Mouse (Mus musculus): ENCODE results near the gene Zdhhc13.

Zdhhc13 gene

GRCm38 (mm10) chr7:48788851-48789572, at the start of gene Zdhhc13:
TSS of gene Zdhhc13 (plus strand) at chr7:48789003.
- peak; percentile 93 for DNase-seq

DNA sequence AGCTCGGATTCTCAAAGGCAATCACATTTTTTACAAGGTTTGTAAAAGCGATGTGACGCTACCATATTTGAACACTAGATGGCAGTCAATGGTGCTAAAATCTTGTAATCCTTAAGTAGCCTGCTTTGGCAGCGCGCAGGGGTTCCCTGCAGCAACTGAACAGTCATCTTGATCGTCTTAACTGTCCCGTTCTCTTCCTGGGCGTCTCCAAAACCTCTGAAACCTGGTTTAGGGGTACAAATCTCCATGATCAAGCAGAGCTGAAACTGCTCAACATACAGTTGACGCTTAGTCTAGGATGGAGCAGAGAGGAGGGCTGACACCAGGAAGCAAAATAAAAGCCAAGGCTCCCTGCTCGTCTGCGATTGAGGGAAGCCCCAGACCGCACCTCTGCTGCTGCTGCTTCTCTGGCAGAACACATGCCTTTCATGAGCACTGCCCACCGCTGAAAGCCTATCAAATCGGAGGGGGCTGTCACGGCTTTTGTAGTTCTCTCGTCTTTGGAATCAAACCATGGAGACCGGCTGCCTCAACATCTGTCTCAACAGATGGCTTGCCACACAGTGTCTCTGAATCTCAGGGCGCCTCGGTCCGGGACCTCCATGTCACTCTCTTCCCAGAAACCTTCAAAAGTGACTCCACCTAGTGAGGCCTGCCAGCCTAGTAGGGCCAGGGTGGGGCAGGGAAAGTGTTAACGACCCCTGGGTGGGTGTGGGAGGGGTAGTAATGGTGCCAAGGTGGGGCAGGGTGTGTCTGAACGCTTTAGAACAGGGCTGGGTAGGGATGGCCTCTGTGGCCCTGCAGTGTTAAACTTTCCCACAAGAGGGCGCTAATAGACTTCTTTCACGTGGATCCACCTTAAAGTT, 39.3 kb upstream of the Zdhhc13 start:
- peak; percentile 83 to 92 for DNase-seq

DNA sequence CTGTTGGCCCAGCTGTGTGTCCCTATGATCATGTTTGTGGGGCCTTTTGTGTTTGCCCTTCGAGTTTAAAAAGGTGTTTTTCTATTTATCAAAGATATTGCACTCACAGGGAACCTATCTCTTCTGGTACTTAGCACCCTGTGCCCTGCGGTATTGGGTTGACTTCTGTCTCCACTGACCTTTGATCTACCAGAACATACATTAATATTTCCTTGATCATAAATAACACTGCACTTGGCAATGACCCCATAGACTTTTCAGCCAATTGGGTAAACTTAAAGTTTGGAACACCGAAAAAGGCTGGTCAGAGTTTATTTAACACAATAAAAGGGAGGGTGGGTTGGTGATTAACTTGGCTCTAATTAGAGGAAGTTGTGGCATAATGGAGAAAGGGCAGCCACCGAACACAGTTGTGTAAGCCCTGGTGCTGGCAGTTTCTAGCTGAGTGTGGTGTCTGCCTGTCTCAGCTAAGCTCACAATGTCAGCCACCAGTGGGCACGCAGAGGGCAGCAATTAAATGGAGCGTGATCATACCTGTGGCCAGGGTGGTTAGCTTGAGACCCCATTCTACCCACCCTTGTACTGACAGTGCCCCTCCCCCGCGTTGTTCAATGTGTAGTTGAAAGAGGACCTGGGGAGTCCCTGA, 38.5 kb upstream of the Zdhhc13 start:
- no peak for DNase-seq

DNA sequence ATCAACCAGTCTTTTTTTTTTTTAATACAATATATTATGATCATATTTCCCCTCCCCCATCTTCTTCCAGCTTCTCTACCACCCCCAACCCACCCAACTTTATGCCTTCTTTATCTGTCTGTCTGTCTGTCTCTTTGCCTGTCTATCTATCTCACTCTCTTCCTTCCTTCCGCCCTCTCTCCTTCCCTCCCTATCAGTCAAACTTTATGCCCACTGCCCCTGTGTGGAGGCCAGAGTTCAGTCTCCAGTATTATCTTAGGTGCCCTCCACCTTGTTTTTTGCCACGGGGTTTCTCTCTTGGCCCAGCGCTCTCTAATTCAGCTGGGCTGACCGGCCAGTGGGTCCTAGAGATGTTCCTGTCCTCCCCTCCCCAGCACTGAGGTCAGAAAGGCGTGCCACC, 37.6 kb upstream of the Zdhhc13 start:
- DNase-seq, result no peak

DNA sequence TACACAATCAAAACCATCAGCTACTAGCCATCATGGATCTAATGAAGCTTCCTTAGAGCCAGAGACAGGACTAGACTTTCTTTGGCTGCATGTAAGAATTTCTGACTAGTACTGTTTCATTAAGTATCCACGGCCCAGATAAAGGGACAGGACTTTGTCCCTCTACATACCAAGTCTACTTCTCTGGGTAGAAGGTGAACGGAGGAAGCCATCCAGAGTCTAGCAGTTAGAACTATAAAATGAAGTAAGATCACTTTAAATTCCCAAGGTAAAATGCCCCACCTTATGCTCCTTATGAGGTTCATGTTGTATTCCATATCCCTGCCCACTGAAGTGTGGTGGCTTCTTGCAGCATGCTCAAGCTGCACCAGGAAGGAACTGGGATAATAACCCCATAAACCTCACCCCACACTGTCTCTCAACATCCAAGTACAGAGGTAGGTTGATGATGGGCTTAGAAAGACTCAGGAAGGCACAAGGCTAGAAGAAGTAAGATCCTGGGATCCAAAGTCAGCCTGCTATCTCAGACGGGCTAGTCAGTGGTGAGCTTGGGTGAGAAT, 34.3 kb upstream of the Zdhhc13 start:
- no peak for DNase-seq

- DNase-seq, result no peak
Observed at GRCm38 (mm10) chr7:48755825-48756224, 33.0 kb upstream of the Zdhhc13 start.

DNA sequence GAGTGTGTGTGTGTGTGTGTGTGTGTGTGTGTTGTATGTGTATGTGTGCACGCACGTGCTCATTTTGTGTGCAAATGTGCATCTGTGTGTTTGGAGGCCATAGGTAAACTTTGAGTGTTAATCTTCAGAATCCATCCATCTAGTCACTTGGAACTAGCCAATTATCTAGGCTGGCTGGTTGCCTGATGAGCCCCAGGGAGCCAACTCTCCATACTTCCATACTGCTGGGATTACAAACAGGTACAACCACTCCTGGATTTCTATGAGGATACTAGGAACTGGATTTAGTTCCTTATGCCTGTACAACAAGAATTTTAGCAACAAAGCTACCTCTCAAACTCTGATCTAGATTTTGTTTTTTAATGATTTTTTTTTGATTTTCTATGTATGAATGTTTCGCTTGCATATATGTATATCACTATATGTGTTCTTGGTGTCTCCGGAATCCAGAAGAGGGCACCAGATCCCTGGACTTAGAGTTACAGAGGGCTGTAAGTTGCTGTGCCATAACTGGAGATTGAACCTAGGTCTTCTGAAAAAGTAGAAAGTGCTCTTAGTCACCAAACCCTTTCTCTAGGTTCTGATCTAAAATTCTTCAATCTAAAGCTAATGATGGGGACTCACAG, 32.4 kb upstream of the Zdhhc13 start:
- DNase-seq, result no peak

GRCm38 (mm10) chr7:48758083-48758482, 30.7 kb upstream of the Zdhhc13 start:
- DNase-seq, result no peak

- no peak for DNase-seq
Observed at GRCm38 (mm10) chr7:48760789-48761188, 28.0 kb upstream of the Zdhhc13 start.

DNA sequence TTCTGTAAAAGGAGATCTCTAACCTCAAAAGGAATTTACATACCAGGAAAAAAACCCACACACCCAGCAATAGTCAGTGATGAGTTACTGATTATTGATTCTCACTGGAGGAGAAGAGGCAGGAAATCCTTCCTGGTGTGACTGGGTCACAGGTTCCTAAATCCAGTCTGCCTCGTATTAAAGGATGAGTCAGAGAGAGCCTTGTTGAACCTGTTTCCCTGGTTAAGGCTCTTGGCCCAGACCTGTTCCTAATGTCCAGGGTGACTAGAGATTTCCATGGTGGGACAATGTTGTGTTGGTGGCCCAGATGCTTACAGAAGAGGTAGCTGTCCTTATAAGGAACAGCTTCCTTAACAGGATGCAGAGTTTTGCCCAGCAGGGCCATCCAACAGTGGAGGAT, 26.5 kb upstream of the Zdhhc13 start:
- no peak for DNase-seq

DNA sequence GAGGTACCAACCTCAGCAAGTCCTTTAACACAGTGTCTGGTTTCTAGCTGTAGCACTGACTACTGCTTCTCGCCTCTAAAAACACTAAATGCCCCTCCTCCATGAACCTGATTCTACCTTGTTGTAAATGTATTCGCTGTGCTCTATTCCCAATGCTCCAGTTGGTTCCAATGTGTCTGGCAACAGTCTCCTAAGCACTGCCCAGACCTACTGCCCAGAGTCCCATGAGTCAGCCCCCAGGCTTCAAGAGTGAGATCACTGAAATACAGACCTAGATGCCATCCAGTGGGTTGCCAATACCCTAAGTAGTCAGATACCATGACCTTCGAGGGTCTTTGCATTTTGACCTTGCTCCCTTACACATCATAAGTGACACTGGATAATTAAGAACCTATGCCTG, 26.1 kb upstream of the Zdhhc13 start:
- no peak for DNase-seq

DNA sequence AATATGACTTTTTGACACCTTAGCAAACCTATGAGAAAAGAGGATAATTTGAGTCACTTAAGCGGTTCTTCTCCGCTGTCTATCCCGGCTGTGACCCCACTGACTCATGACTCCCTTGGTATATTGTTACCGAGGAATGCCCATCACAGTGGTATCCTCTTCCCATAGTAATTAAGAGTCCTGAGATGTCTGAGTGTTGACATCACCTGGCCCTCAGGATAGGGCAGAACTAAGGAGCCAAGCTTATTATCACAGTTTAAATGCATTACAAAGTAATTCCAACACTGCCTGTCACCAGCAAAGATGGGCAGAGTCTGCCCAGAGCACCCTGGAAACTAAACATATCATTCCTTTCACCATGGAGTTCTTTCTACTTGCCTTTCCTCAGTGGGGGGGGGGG, 22.8 kb upstream of the Zdhhc13 start:
- DNase-seq, result no peak

DNA sequence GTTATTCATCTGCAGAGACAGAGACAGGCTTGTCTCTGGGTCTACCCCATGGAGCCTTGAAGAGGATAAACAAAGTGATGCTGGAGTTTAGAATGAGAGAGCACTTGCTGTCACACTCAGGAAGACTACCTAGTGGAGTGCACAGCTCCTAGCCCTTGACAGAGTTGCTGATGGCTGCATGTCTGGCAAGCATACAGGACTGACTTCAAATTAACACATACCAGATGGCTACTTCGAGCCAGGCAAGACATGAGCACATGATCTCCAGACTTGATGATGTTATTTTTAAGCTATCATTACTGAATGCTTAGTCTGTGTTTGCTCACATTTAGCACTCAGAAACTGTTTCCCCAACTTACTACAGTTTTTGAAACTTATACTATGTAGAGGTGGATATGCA, 19.1 kb upstream of the Zdhhc13 start:
- no peak for DNase-seq

- no peak for DNase-seq
Observed at GRCm38 (mm10) chr7:48772060-48772734, 16.6 kb upstream of the Zdhhc13 start.

DNA sequence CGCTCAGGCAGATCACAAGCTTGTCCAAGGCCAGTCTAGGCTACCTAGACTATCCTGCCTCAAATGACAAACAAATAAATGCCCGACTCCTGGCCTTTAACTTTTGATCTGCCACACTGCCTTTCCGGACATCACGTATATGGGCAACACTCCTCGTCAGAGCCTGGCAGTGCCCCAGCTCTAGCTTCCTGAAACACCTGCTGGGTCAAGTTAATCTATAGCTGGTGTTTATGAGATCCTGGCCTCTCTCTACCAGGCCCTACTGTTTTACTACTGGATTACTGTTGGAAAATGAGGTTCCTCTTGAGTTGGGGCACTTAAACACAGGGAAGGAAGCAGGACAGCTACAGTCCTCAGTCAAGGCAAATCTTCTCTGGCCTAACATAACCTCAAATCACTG, 15.5 kb upstream of the Zdhhc13 start:
- no peak for DNase-seq

GRCm38 (mm10) chr7:48774633-48775032, 14.2 kb upstream of the Zdhhc13 start:
- no peak for DNase-seq

DNA sequence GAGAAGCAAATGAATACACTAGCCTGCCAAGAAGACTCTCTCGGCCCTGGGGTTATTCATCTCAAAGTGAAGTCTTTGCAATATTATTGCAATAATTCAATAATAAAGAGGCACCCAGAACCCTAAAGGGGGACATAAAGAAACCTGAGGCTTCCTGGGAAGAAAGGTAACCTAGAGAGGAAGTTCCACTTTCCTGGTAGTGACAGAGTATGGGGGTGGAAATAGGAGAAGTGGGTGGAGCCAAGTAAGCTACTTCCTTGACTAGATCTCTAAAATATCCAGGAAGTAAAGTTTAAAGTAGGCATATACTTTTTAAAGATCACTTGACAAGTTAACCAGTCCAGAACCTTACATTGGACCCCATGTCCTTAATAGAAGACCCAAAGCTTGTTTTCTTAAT, 13.4 kb upstream of the Zdhhc13 start:
- no peak for DNase-seq

DNA sequence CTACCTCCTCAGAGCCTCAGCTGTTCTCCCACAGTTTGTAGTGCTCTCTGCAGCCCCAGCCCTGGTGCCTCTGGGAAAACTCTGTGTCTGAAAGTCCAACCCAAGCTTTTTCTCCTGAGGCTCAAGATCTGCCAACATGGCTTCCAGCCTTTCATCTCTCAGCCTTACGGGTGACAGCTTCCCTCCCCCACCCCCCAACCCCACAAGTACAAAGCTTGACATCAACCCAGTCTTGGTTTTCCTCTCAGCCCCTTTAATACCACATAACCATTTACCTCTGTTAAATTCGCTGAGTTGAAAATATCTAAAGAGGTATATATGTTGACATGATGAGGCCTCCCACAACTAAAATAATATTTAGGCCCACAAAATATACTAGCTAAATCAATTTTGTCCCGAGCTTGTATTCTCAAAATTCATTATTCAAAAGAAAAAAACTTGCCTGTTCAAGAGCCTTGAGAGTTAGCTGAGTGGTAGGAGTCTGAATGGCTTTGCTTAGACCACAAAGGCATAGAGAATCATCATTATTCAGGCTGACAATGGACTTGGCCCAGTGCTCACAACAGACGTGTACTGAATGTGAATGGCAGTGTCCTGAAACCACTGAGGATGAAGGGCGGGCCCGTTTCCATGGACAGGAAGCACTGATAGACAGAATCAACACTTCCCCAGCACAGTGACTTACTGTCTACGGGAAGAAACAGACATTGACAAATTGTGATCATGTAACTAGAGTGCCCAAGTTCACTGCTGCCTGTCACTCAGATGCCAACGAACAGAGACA, 10.9 kb upstream of the Zdhhc13 start:
- peak in 1 of 2 experiments; percentile 17 for DNase-seq

GRCm38 (mm10) chr7:48779110-48779509, 9.7 kb upstream of the Zdhhc13 start:
- DNase-seq, result peak; percentile 85 to 86

- no peak for DNase-seq
Observed at GRCm38 (mm10) chr7:48782432-48782831, 6.4 kb upstream of the Zdhhc13 start.

DNA sequence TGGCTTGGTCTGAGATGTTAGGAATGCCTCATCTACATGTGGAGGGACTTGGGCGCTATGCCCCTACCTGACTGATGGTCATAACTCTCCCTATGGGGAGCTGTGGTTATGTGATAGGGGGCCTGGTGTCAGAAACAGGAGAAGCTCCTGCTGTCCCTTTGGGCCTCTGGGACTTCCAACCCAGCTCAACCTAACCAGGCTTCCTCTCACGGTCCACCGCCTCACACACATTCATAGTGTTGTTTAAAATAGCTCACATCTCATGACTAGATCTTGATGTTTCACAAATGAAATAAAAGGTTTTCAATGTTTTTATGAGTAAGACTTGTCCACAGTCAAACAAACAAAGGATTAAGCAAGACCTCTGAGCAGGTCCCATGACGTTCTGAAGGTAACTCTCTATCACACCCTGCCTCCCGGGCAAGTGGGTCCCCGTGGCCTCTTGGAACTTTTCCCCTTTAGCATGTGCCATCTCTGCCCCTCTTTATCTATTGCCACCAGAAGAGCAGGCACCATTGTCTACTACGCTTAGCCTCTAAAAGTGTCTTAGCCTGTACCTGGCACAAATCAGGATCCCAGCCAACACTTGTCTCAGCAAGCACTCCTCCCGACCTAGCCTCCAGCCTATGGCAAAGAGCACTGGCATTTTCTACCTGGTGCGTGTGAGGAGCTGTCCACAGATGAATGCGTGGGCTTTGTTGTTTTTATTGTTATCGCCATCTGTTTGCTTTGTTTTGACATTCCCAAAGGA, 3.9 kb upstream of the Zdhhc13 start:
- peak; percentile 11 to 21 for DNase-seq

All from cerebellum, postnatal 36 days (tissue).